Mouse (Mus musculus): Measurements from ENCODE around the gene 1700093K21Rik. TPM values are rescaled to one million over a fixed set of nuclear protein-coding genes. Genes with fewer than 3 reads are reported as not detected.

1700093K21Rik gene
- polyA plus RNA-seq (2015; fragmentation: Illumina TruSeq; extraction: RNeasy Lipid Tissue Mini Kit (QIAGEN cat#74804); ENCODE audit: insufficient read depth, low read depth, low replicate concordance): 1.6 TPM

DNA sequence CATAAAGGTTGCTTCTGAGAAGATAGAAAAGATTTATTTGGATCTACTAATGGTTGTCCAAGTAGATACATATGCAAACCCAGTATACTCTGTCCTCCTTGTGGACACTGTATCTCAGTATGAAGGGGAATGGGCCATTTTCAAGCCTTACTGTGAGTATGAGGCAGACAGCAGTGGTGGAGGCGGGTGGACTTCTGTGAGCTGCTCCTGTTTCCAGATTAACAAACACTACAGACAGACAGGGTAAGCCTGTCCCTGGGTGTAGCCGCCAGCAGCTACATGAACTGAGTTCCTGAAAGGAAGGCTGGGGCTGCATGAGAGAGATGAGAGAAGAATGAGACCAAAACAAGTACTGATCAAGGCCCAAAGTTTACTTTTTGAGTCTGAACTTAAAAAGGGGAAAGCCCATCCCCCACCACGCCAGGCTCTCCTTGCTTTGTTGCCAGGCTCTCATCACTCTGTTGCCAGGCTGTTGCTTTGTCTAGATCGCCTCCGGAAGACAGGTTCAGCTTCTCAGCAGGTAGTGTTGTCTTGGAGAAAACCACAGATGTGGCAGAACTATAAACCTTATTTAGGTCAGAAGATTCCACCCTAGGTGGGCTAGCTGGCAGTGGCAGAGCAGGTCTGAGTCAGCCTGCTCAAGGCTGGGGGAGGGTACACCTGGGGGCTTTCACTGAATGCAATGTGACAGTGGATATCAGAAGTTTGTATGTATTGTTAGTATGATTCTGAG is at the start of gene 1700093K21Rik:
Gene 1700093K21Rik, minus strand, starts transcription at position 683 of the 733 bp plus-strand sequence.

DNA sequence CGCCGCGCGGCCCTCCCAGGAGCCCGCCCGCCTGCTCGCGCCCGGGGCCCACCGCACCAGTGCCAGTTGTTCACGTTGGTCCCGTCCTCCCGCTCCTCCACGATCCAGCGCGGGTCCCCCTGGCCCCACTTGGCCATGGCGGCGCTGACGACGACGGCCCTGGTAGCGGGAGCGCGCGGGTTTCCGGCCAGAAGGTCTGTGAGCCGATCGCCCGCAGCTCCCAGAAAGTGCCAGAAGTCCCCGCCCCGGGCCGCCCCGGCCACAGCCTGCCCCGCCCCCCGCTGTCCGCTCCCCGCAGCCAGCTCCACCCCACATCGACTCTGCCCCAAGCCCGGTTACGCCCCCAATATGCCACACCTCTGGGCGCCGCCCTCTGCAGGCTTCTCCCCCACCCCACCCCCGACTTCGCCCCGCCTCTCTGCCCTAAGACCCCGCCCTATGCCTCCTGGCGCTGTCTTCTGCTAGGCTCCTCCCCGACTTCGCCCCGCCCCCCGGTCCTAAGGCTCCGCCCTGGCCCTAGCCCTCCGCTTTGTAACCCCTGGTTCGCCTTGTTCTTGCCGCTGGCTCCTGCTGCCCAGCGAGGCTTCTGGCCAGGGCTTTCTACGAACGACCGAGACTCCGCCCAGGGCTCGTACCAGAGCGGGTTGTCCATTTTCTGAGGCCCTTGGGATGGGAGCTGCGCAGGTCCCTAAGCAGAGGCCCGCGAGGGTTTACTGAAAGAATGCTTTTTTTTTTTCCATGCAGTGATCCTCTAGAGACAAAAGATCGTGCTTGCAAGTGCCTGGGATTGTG is 23.0 kb downstream of the 1700093K21Rik start, which contains the start of gene Ahsa2:
Gene Ahsa2, minus strand, starts transcription at position 313 of the 792 bp plus-strand sequence.

Other genes starting within 250 kb of the 1700093K21Rik start
- gene Usp34, start 214.3 kb downstream of the 1700093K21Rik start, polyA plus RNA-seq (2015; fragmentation: Illumina TruSeq; extraction: RNeasy Lipid Tissue Mini Kit (QIAGEN cat#74804); ENCODE audit: insufficient read depth, low read depth, low replicate concordance): 8.6 TPM
- gene Ahsa2, start 23.1 kb downstream of the 1700093K21Rik start, polyA plus RNA-seq (2015; fragmentation: Illumina TruSeq; extraction: RNeasy Lipid Tissue Mini Kit (QIAGEN cat#74804); ENCODE audit: insufficient read depth, low read depth, low replicate concordance): 10.3 TPM
- 2.3 TPM for gene 0610010F05Rik, start 112.5 kb upstream of the 1700093K21Rik start, polyA plus RNA-seq (2015; fragmentation: Illumina TruSeq; extraction: RNeasy Lipid Tissue Mini Kit (QIAGEN cat#74804); ENCODE audit: insufficient read depth, low read depth, low replicate concordance)
- gene Pus10, start 144.5 kb upstream of the 1700093K21Rik start, polyA plus RNA-seq (2015; fragmentation: Illumina TruSeq; extraction: RNeasy Lipid Tissue Mini Kit (QIAGEN cat#74804); ENCODE audit: insufficient read depth, low read depth, low replicate concordance): 2.2 TPM
- gene Pex13, start 144.8 kb upstream of the 1700093K21Rik start, polyA plus RNA-seq (2015; fragmentation: Illumina TruSeq; extraction: RNeasy Lipid Tissue Mini Kit (QIAGEN cat#74804); ENCODE audit: insufficient read depth, low read depth, low replicate concordance): 3.9 TPM
- 0.68 TPM for gene Rel, start 249.8 kb upstream of the 1700093K21Rik start, polyA plus RNA-seq (2015; fragmentation: Illumina TruSeq; extraction: RNeasy Lipid Tissue Mini Kit (QIAGEN cat#74804); ENCODE audit: insufficient read depth, low read depth, low replicate concordance)

Data from pancreas, adult 10 weeks (tissue).